Mouse (Mus musculus) megakaryocyte, embryonic 14.5 days (primary cell): ENCODE results near the gene Dusp1.

Source experiments
- FLI1 ChIP-seq: IDR thresholded peaks from 2 replicates; pipeline ENCODE4 v1.6.1; 2012; ENCODE audit warnings: low read length, inconsistent platforms, mixed read lengths
- GATA1 ChIP-seq: IDR thresholded peaks from 3 replicates; pipeline ENCODE4 v1.6.1; 2012; ENCODE audit warnings: mixed read lengths, low read length, inconsistent platforms, borderline replicate concordance

GRCm38 (mm10) chr17:26611328-26611727 is 49.4 kb upstream of the Dusp1 start:
- TF ChIP-seq GATA1 (no peak), FLI1 (no peak)
